Mouse (Mus musculus) bone marrow, adult 2 months (tissue): ENCODE results near the gene Glis3.

Experiments
- CTCF ChIP-seq: fragments of 200-500 bp; IDR thresholded peaks from 2 replicates; pipeline ENCODE4 v1.5.1; 2011; ENCODE audit warnings: low read length, control low read depth; ENCODE audit not compliant: control insufficient read depth, insufficient read depth
- POLR2A ChIP-seq: fragments of 200-500 bp; IDR thresholded peaks from 2 replicates; pipeline ENCODE4 v1.6.1; 2011; ENCODE audit warnings: low read depth, mild to moderate bottlenecking, control low read depth, low read length, borderline replicate concordance; ENCODE audit not compliant: control insufficient read depth

GRCm38 (mm10) chr19:28635991-28636553 lies 43.8 kb downstream of the Glis3 start:
- TF ChIP-seq CTCF: no peak
- no peak for TF ChIP-seq POLR2A
